Mouse (Mus musculus): ENCODE data around the gene Otof. TPM values are rescaled to one million over a fixed set of nuclear protein-coding genes. Genes with fewer than 3 reads are reported as not detected.

The Otof gene
- 0.02 TPM in 1 of 2 replicates, not detected in the other for polyA plus RNA-seq (2016; fragmentation: Nextera tagmentation; extraction: Ambion mirVana)

- Histone ChIP-seq H3K27me3 (replicated peaks) (peaks cover 72% of the 10 kb centered on the region), H3K4me2 (no peak within 1 kb of the TSS)
Observed at GRCm38 (mm10) chr5:30461821-30462220, at the start of gene Otof. Gene Otof, minus strand, starts transcription at chr5:30461932.

GRCm38 (mm10) chr5:30497299-30497698, 35.6 kb upstream of the Otof start:
- Histone ChIP-seq H3K36me3 (no peaks in the 10 kb centered on the region), H3K9me3 (replicated peaks) (no peaks in the 10 kb centered on the region), H3K27ac (no peak overlapping the region), H3K27me3 (replicated peaks) (no peaks in the 10 kb centered on the region), H3K4me1 (no peaks in the 10 kb centered on the region), H3K4me3 (no peak overlapping the region), H3K4me2 (no peak overlapping the region), H3K9ac (no peak overlapping the region)
- ATAC-seq: no peak
- 56% methylated on average over 7 of the region's 7 CpGs for WGBS (ENCODE audit: insufficient replicate concordance)

More at GRCm38 (mm10) chr5:30461821-30462220, at the start of gene Otof:
- no peaks in the 10 kb centered on the region for H3K4me1 ChIP-seq
- no peaks in the 10 kb centered on the region for H3K9me3 ChIP-seq (replicated peaks)
- no peak within 1 kb of the TSS for H3K4me3 ChIP-seq
- no peak for ATAC-seq
- H3K36me3 ChIP-seq: no peaks in the 10 kb centered on the region
- H3K9ac ChIP-seq: no peak within 1 kb of the TSS
- 30% methylated on average over 12 of the region's 12 CpGs for WGBS (ENCODE audit: insufficient replicate concordance)
- no peak within 1 kb of the TSS for H3K27ac ChIP-seq

- no peaks in the 10 kb centered on the region for H3K36me3 ChIP-seq
- no peaks in the 10 kb centered on the region for H3K4me1 ChIP-seq
- ATAC-seq: no peak
- no peaks in the 10 kb centered on the region for H3K27me3 ChIP-seq (replicated peaks)
- no peaks in the 10 kb centered on the region for H3K9me3 ChIP-seq (replicated peaks)
- no peak overlapping the region for H3K4me3 ChIP-seq
- H3K4me2 ChIP-seq: no peak overlapping the region
- 62% methylated on average over 8 of the region's 8 CpGs for WGBS (ENCODE audit: insufficient replicate concordance)
- no peak overlapping the region for H3K9ac ChIP-seq
- no peak overlapping the region for H3K27ac ChIP-seq
Observed at GRCm38 (mm10) chr5:30496821-30497220, 35.1 kb upstream of the Otof start.

- no peak overlapping the region for H3K4me2 ChIP-seq
- WGBS (ENCODE audit: insufficient replicate concordance): 56% methylated on average over 2 of the region's 2 CpGs
Observed at GRCm38 (mm10) chr5:30495288-30495687, 33.6 kb upstream of the Otof start.

GRCm38 (mm10) chr5:30494606-30495005, 32.9 kb upstream of the Otof start:
- H3K4me3 ChIP-seq: no peak overlapping the region
- H3K27ac ChIP-seq: no peak overlapping the region
- no peaks in the 10 kb centered on the region for H3K4me1 ChIP-seq
- no peak overlapping the region for H3K9ac ChIP-seq
- ATAC-seq: no peak
- H3K4me2 ChIP-seq: no peak overlapping the region
- 77% methylated on average over 7 of the region's 7 CpGs for WGBS (ENCODE audit: insufficient replicate concordance)
- H3K27me3 ChIP-seq (replicated peaks): no peaks in the 10 kb centered on the region
- H3K36me3 ChIP-seq: no peaks in the 10 kb centered on the region
- H3K9me3 ChIP-seq (replicated peaks): no peaks in the 10 kb centered on the region

More at GRCm38 (mm10) chr5:30495288-30495687, 33.6 kb upstream of the Otof start:
- no peaks in the 10 kb centered on the region for H3K9me3 ChIP-seq (replicated peaks)
- H3K27ac ChIP-seq: no peak overlapping the region
- H3K4me1 ChIP-seq: no peaks in the 10 kb centered on the region
- H3K36me3 ChIP-seq: no peaks in the 10 kb centered on the region
- no peak overlapping the region for H3K9ac ChIP-seq
- H3K27me3 ChIP-seq (replicated peaks): no peaks in the 10 kb centered on the region
- H3K4me3 ChIP-seq: no peak overlapping the region
- no peak for ATAC-seq

GRCm38 (mm10) chr5:30493723-30494122, 32.0 kb upstream of the Otof start:
- H3K9me3 ChIP-seq (replicated peaks): no peaks in the 10 kb centered on the region

GRCm38 (mm10) chr5:30490845-30491244, 29.1 kb upstream of the Otof start:
- WGBS (ENCODE audit: insufficient replicate concordance): 57% methylated on average over 5 of the region's 5 CpGs

More at GRCm38 (mm10) chr5:30493723-30494122, 32.0 kb upstream of the Otof start:
- Histone ChIP-seq H3K9ac (no peak overlapping the region), H3K36me3 (no peaks in the 10 kb centered on the region), H3K4me3 (no peak overlapping the region), H3K4me2 (no peak overlapping the region), H3K27me3 (replicated peaks) (no peaks in the 10 kb centered on the region), H3K4me1 (no peaks in the 10 kb centered on the region), H3K27ac (no peak overlapping the region)
- no peak for ATAC-seq
- 42% methylated on average over 7 of the region's 7 CpGs for WGBS (ENCODE audit: insufficient replicate concordance)

GRCm38 (mm10) chr5:30490215-30490614, 28.5 kb upstream of the Otof start:
- H3K4me1 ChIP-seq: no peaks in the 10 kb centered on the region
- no peak overlapping the region for H3K9ac ChIP-seq
- no peak for ATAC-seq
- no peak overlapping the region for H3K27ac ChIP-seq
- H3K4me2 ChIP-seq: no peak overlapping the region
- no peaks in the 10 kb centered on the region for H3K9me3 ChIP-seq (replicated peaks)
- no peaks in the 10 kb centered on the region for H3K27me3 ChIP-seq (replicated peaks)
- no peaks in the 10 kb centered on the region for H3K36me3 ChIP-seq
- no peak overlapping the region for H3K4me3 ChIP-seq

More at GRCm38 (mm10) chr5:30490845-30491244, 29.1 kb upstream of the Otof start:
- no peak overlapping the region for H3K27ac ChIP-seq
- no peaks in the 10 kb centered on the region for H3K27me3 ChIP-seq (replicated peaks)
- H3K9ac ChIP-seq: no peak overlapping the region
- no peaks in the 10 kb centered on the region for H3K9me3 ChIP-seq (replicated peaks)
- H3K4me1 ChIP-seq: no peaks in the 10 kb centered on the region
- ATAC-seq: no peak
- H3K36me3 ChIP-seq: no peaks in the 10 kb centered on the region
- no peak overlapping the region for H3K4me3 ChIP-seq
- H3K4me2 ChIP-seq: no peak overlapping the region

GRCm38 (mm10) chr5:30485136-30485535, 23.4 kb upstream of the Otof start:
- Histone ChIP-seq H3K27me3 (replicated peaks) (no peaks in the 10 kb centered on the region), H3K36me3 (no peaks in the 10 kb centered on the region), H3K4me3 (no peak overlapping the region), H3K9me3 (replicated peaks) (no peaks in the 10 kb centered on the region), H3K4me2 (no peak overlapping the region), H3K4me1 (no peaks in the 10 kb centered on the region), H3K9ac (no peak overlapping the region), H3K27ac (no peak overlapping the region)
- no peak for ATAC-seq
- 53% methylated on average over 6 of the region's 6 CpGs for WGBS (ENCODE audit: insufficient replicate concordance)

GRCm38 (mm10) chr5:30484591-30484990, 22.9 kb upstream of the Otof start:
- Histone ChIP-seq H3K36me3 (no peaks in the 10 kb centered on the region), H3K4me1 (no peaks in the 10 kb centered on the region), H3K9ac (no peak overlapping the region), H3K4me3 (no peak overlapping the region), H3K9me3 (replicated peaks) (no peaks in the 10 kb centered on the region), H3K27me3 (replicated peaks) (no peaks in the 10 kb centered on the region), H3K4me2 (no peak overlapping the region), H3K27ac (no peak overlapping the region)
- no peak for ATAC-seq
- 58% methylated on average over 5 of the region's 5 CpGs for WGBS (ENCODE audit: insufficient replicate concordance)

- Histone ChIP-seq H3K4me2 (no peak overlapping the region), H3K4me3 (no peak overlapping the region), H3K27ac (no peak overlapping the region), H3K9me3 (replicated peaks) (no peaks in the 10 kb centered on the region), H3K4me1 (no peaks in the 10 kb centered on the region), H3K9ac (no peak overlapping the region), H3K36me3 (no peaks in the 10 kb centered on the region), H3K27me3 (replicated peaks) (no peaks in the 10 kb centered on the region)
- WGBS (ENCODE audit: insufficient replicate concordance): 68% methylated on average over 8 of the region's 8 CpGs
- ATAC-seq: no peak
Observed at GRCm38 (mm10) chr5:30483533-30483932, 21.8 kb upstream of the Otof start.

GRCm38 (mm10) chr5:30482319-30482718, 20.6 kb upstream of the Otof start:
- H3K4me1 ChIP-seq: no peaks in the 10 kb centered on the region
- no peaks in the 10 kb centered on the region for H3K36me3 ChIP-seq
- no peaks in the 10 kb centered on the region for H3K9me3 ChIP-seq (replicated peaks)
- peak; percentile 32; the same call in 1 of the 2 replicates for ATAC-seq
- H3K4me3 ChIP-seq: no peak overlapping the region
- no peak overlapping the region for H3K27ac ChIP-seq
- H3K9ac ChIP-seq: no peak overlapping the region
- H3K4me2 ChIP-seq: no peak overlapping the region
- WGBS (ENCODE audit: insufficient replicate concordance): 13% methylated on average over 5 of the region's 5 CpGs
- H3K27me3 ChIP-seq (replicated peaks): no peaks in the 10 kb centered on the region

- Histone ChIP-seq H3K4me2 (no peak overlapping the region), H3K9ac (no peak overlapping the region), H3K4me1 (no peaks in the 10 kb centered on the region), H3K4me3 (no peak overlapping the region), H3K9me3 (replicated peaks) (no peaks in the 10 kb centered on the region), H3K27me3 (replicated peaks) (no peaks in the 10 kb centered on the region), H3K36me3 (no peaks in the 10 kb centered on the region), H3K27ac (no peak overlapping the region)
- 30% methylated on average over 10 of the region's 10 CpGs for WGBS (ENCODE audit: insufficient replicate concordance)
- no peak for ATAC-seq
Observed at GRCm38 (mm10) chr5:30476534-30476933, 14.8 kb upstream of the Otof start.

All from liver, embryonic 12.5 days (tissue).